Mouse (Mus musculus): ENCODE results near the gene D630045J12Rik. TPM values are rescaled to one million over a fixed set of nuclear protein-coding genes. Genes with fewer than 3 reads are reported as not detected.

Gene D630045J12Rik
- total and polyA plus RNA-seq, 2 experiments from 2014 or later: 9.7 to 42.5 TPM

DNA sequence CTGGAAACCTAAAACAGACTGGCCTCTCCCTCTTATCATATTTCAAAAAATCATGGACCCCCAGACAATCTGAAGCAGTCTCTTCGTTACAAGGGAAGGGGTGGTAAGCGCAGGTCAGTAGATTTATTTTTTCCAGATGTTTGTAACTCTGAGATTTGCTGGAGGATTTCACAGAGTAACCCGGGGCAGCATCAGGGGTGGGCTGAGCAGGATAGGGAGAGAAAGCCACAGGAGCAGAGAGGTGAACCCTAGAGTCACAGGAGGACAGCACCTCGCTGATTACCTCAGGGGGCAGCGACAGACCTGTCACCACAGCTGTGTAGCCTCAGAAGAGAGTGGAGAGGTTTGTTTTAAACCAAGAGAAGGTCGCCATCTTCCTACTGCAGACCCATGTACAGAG lies 88.4 kb downstream of the D630045J12Rik start:
- H3K4me2 ChIP-seq (ENCODE audit: low read depth, low read length, poor library complexity, severe bottlenecking): no peak overlapping the region
- ATAC-seq (ENCODE audit: low FRiP score) (no peak), DNase-seq (ENCODE audit: low spot score) (no peak)
- H3K36me3 ChIP-seq (ENCODE audit: insufficient read depth, low read length): peaks cover 32% of the 10 kb centered on the region
- TF ChIP-seq CTCF (IDR thresholded peaks at IDR 0.05): no peak
- no peak overlapping the region for H3K27ac ChIP-seq (ENCODE audit: low read depth, low read length)
- H3K4me3 ChIP-seq (ENCODE audit: low read depth, low read length): no peak overlapping the region
- H3K9me3 ChIP-seq (ENCODE audit: low read length): no peaks in the 10 kb centered on the region
- H3K9ac ChIP-seq (replicated peaks; ENCODE audit: low read length, poor library complexity, severe bottlenecking): no peak overlapping the region
- H3K27me3 ChIP-seq (ENCODE audit: insufficient read depth, low read length): no peaks in the 10 kb centered on the region
- no peaks in the 10 kb centered on the region; the same call in 1 of the 2 replicates for H3K4me1 ChIP-seq (ENCODE audit: insufficient read depth, low read length)
- WGBS: 81% methylated on average over 6 of the region's 6 CpGs

DNA sequence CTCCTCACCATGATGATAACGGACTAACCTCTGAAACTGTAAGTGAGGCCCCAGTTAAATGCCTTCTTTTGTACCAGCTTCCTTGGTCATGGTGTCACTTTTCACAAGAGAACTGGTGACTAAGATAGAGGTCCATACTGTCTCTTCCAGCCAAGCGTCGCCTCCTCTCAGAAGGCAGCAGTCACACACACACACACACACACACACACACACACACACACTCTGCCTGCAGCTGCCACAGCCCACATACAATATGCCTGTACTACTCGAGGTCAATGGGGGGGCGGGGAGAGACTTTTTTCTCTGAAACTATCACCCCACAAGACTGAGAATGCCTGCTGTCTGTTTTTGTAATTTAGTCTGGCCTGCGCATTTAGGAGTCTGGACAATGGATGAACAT lies 89.1 kb downstream of the D630045J12Rik start:
- H3K4me1 ChIP-seq (ENCODE audit: insufficient read depth, low read length): no peaks in the 10 kb centered on the region; the same call in 1 of the 2 replicates
- no peak overlapping the region for H3K4me3 ChIP-seq (ENCODE audit: low read depth, low read length)
- H3K9me3 ChIP-seq (ENCODE audit: low read length): no peaks in the 10 kb centered on the region
- no peak overlapping the region for H3K9ac ChIP-seq (replicated peaks; ENCODE audit: low read length, poor library complexity, severe bottlenecking)
- H3K4me2 ChIP-seq (ENCODE audit: low read depth, low read length, poor library complexity, severe bottlenecking): no peak overlapping the region
- 88% methylated on average over 6 of the region's 6 CpGs for WGBS
- no peak for ATAC-seq (ENCODE audit: low FRiP score)
- H3K36me3 ChIP-seq (ENCODE audit: insufficient read depth, low read length): peaks cover 26% of the 10 kb centered on the region
- no peak for TF ChIP-seq CTCF (IDR thresholded peaks at IDR 0.05)
- no peak for DNase-seq (ENCODE audit: low spot score)
- no peak overlapping the region for H3K27ac ChIP-seq (ENCODE audit: low read depth, low read length)
- no peaks in the 10 kb centered on the region for H3K27me3 ChIP-seq (ENCODE audit: insufficient read depth, low read length)

DNA sequence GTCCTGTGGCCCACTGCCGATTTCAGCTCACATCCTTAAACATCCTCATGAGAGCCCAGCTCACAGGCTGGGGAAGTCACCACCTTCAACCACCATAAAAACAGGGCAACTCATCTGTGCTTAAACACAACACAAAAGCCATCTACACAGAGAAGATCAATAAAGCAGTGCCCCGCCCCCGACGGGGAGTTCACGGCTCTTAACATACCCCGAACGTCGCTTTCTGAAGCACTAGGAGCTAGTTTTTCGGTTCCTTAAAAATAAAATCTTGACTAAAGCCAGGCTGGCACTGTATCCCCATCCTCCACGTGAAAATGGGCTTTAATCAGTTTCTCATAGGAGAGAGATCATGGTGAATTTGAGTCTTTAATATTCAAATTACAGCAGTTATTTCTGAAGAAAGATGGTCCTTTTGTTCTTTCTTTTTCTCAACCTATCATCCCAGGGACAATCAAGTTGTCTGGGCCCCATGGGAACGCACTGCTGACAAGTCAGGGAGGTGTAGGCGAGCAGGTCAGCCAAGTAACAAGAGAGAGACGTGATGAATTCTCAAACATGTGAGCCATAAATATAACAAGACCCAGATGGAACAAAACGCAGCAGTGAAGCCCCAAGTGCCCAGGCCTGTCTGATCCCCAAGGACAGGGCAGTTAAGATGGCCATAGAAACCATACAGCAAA lies 90.8 kb downstream of the D630045J12Rik start:
- Histone ChIP-seq H3K27me3 (ENCODE audit: insufficient read depth, low read length) (no peaks in the 10 kb centered on the region), H3K36me3 (ENCODE audit: insufficient read depth, low read length) (peaks cover 12% of the 10 kb centered on the region; the same call in 1 of the 2 replicates), H3K9ac (replicated peaks; ENCODE audit: low read length, poor library complexity, severe bottlenecking) (no peak overlapping the region), H3K4me2 (ENCODE audit: low read depth, low read length, poor library complexity, severe bottlenecking) (no peak overlapping the region), H3K27ac (ENCODE audit: low read depth, low read length) (no peak overlapping the region), H3K4me1 (ENCODE audit: insufficient read depth, low read length) (no peaks in the 10 kb centered on the region; the same call in 1 of the 2 replicates), H3K4me3 (ENCODE audit: low read depth, low read length) (no peak overlapping the region), H3K9me3 (ENCODE audit: low read length) (no peaks in the 10 kb centered on the region)
- DNase-seq (ENCODE audit: low spot score) (no peak), ATAC-seq (ENCODE audit: low FRiP score) (no peak)
- no peak for TF ChIP-seq CTCF (IDR thresholded peaks at IDR 0.05)
- WGBS: 48% methylated on average over 14 of the region's 14 CpGs

DNA sequence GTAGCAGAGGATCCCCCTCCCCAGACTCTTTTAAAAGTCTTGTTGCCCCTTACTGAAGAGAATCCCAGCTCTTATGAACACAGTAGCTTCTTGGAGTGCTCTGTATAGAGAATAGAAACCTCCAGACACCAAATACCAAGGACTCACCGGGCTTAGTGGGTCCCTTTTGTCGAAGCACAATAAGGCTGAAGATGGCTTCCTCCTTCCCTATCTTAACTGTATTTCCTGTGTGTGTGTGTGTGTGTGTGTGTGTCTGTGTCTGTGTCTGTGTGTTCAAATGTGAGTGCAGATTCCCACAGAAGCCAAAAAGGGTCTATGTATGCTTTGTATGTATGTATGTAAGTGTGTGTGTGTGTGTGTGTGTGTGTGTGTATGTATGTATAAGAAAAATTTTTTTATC lies 93.3 kb downstream of the D630045J12Rik start:
- Histone ChIP-seq H3K9ac (replicated peaks; ENCODE audit: low read length, poor library complexity, severe bottlenecking) (no peak overlapping the region), H3K4me2 (ENCODE audit: low read depth, low read length, poor library complexity, severe bottlenecking) (no peak overlapping the region)
- ATAC-seq (ENCODE audit: low FRiP score): no peak

DNA sequence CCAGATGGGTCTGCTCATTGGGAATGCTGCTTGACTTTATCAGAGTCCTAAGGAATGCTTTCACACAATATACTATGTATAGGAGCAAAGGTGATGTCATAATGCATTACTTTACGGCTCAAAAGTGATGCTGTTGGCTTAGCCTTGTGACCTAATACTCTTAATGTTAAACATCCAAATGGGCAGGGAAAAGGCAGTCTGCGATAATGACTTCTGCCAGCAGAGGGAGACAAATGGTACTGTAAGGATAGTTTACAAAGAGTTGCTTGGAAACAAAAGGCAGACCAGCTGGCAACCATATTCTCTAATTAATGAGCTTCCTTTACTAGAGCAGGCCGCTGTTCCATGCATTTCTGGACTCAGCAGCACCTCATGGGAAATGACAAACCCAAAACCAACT lies 93.7 kb downstream of the D630045J12Rik start:
- peak; percentile 96 for TF ChIP-seq CTCF (IDR thresholded peaks at IDR 0.05)
- no peak overlapping the region for H3K9ac ChIP-seq (replicated peaks; ENCODE audit: low read length, poor library complexity, severe bottlenecking)
- H3K9me3 ChIP-seq (ENCODE audit: low read length): no peaks in the 10 kb centered on the region
- H3K36me3 ChIP-seq (ENCODE audit: insufficient read depth, low read length): 0 out of 2 replicates have a peak, but pooled peaks cover 8% of the 10 kb centered on the region
- 12% methylated on average over 3 of the region's 3 CpGs for WGBS
- H3K4me2 ChIP-seq (ENCODE audit: low read depth, low read length, poor library complexity, severe bottlenecking): no peak overlapping the region
- no peaks in the 10 kb centered on the region; the same call in 1 of the 2 replicates for H3K4me1 ChIP-seq (ENCODE audit: insufficient read depth, low read length)
- no peak overlapping the region for H3K27ac ChIP-seq (ENCODE audit: low read depth, low read length)
- ATAC-seq (ENCODE audit: low FRiP score) (no peak), DNase-seq (ENCODE audit: low spot score) (peak; percentile 95)
- no peaks in the 10 kb centered on the region for H3K27me3 ChIP-seq (ENCODE audit: insufficient read depth, low read length)
- no peak overlapping the region for H3K4me3 ChIP-seq (ENCODE audit: low read depth, low read length)

More for the DNA sequence above, 93.3 kb downstream of the D630045J12Rik start:
- no peak for TF ChIP-seq CTCF (IDR thresholded peaks at IDR 0.05)
- Histone ChIP-seq H3K9me3 (ENCODE audit: low read length) (no peaks in the 10 kb centered on the region), H3K36me3 (ENCODE audit: insufficient read depth, low read length) (peaks cover 11% of the 10 kb centered on the region; the same call in 1 of the 2 replicates), H3K4me1 (ENCODE audit: insufficient read depth, low read length) (no peaks in the 10 kb centered on the region; the same call in 1 of the 2 replicates), H3K27me3 (ENCODE audit: insufficient read depth, low read length) (no peaks in the 10 kb centered on the region), H3K27ac (ENCODE audit: low read depth, low read length) (no peak overlapping the region), H3K4me3 (ENCODE audit: low read depth, low read length) (no peak overlapping the region)
- DNase-seq (ENCODE audit: low spot score): no peak
- 69% methylated on average over 2 of the region's 2 CpGs for WGBS

DNA sequence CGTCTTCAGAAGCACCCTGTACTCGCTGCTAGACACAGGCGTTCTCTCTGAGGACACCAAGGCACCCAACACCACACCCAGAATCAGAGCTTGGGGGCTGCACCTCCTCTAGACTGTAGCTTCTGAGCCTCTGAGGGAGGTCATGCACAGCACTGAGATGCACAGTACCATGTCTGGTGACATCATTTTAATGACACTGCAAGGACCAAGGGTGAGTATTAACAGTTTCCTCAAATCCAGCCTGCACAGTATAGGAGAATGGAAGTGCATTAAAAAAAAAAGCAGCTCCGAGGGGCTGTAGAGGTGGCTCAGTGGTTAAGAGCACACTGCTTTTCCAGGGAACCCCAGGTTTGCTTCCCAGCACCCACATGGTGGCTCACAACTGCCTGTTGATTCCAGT lies 94.2 kb downstream of the D630045J12Rik start:
- no peak for TF ChIP-seq CTCF (IDR thresholded peaks at IDR 0.05)
- 76% methylated on average over 4 of the region's 4 CpGs for WGBS
- ATAC-seq (ENCODE audit: low FRiP score): no peak

More for the DNA sequence above, 94.2 kb downstream of the D630045J12Rik start:
- Histone ChIP-seq H3K4me1 (ENCODE audit: insufficient read depth, low read length) (no peaks in the 10 kb centered on the region; the same call in 1 of the 2 replicates), H3K9ac (replicated peaks; ENCODE audit: low read length, poor library complexity, severe bottlenecking) (no peak overlapping the region), H3K9me3 (ENCODE audit: low read length) (no peaks in the 10 kb centered on the region), H3K36me3 (ENCODE audit: insufficient read depth, low read length) (peaks cover 13% of the 10 kb centered on the region; the same call in 1 of the 2 replicates), H3K27me3 (ENCODE audit: insufficient read depth, low read length) (no peaks in the 10 kb centered on the region), H3K4me2 (ENCODE audit: low read depth, low read length, poor library complexity, severe bottlenecking) (no peak overlapping the region), H3K4me3 (ENCODE audit: low read depth, low read length) (no peak overlapping the region), H3K27ac (ENCODE audit: low read depth, low read length) (no peak overlapping the region)
- no peak for DNase-seq (ENCODE audit: low spot score)

Data from midbrain, postnatal 0 days (tissue).